Mouse (Mus musculus) intestine, postnatal 0 days (tissue): ENCODE data around the gene Peg3. TPM values are rescaled to one million over a fixed set of nuclear protein-coding genes. Genes with fewer than 3 reads are reported as not detected.

Source experiments
- ATAC-seq: fragments of 200-750 bp; cut with Nextera tagmentation; 2 replicates; pipeline ENCODE4 v1.8.0; 2017; ENCODE audit warnings: mild to moderate bottlenecking, moderate TSS enrichment, moderate library complexity
- H3K27ac ChIP-seq: fragments of 300-500 bp; sonication (generic); 2 replicates; pipeline ENCODE4 v1.5.1; 2014; ENCODE audit warnings: mild to moderate bottlenecking, low read depth, low read length, moderate library complexity
- H3K27me3 ChIP-seq: fragments of 300-500 bp; sonication (generic); replicated peaks from 2 replicates; pipeline ENCODE4 v1.6.1; 2014; ENCODE audit warnings: low read length, mixed read lengths; ENCODE audit not compliant: control insufficient read depth, insufficient read depth
- H3K36me3 ChIP-seq: fragments of 300-500 bp; sonication (generic); 2 replicates; pipeline ENCODE4 v1.6.1; 2014; ENCODE audit warnings: mild to moderate bottlenecking, moderate library complexity; ENCODE audit not compliant: control insufficient read depth, insufficient read depth
- H3K4me1 ChIP-seq: fragments of 300-500 bp; sonication (generic); replicated peaks from 2 replicates; pipeline ENCODE4 v1.6.1; 2014; ENCODE audit warnings: antibody characterized with exemption, low read length, mixed read lengths; ENCODE audit not compliant: control insufficient read depth, insufficient read depth
- H3K4me2 ChIP-seq: fragments of 300-500 bp; sonication (generic); replicated peaks from 2 replicates; pipeline ENCODE4 v1.6.1; 2014; ENCODE audit warnings: low read depth, mild to moderate bottlenecking, moderate library complexity
- H3K4me3 ChIP-seq: fragments of 300-500 bp; sonication (generic); 2 replicates; pipeline ENCODE4 v1.5.1; 2014; ENCODE audit warnings: low read depth, low read length
- H3K9ac ChIP-seq: fragments of 300-500 bp; sonication (generic); 2 replicates; pipeline ENCODE4 v1.6.1; 2014; ENCODE audit warnings: mild to moderate bottlenecking, low read depth, low read length
- H3K9me3 ChIP-seq: fragments of 300-500 bp; sonication (generic); 2 replicates; pipeline ENCODE4 v1.6.1; 2016; ENCODE audit warnings: mixed run types; ENCODE audit not compliant: control insufficient read depth
- CTCF ChIP-seq: sonication (generic); IDR thresholded peaks from 2 replicates; pipeline ENCODE4 v1.5.1; 2016; ENCODE audit warnings: low read depth, mild to moderate bottlenecking, control low read depth, antibody characterized with exemption, moderate library complexity
- WGBS: fragments of 180-500 bp; shearing (Covaris S2); extraction: QIAGEN DNeasy Blood & Tissue Kit; methylation state at CpG from one replicate; pipeline ENCODE4 v1.1.7; 2014; 5-methylcytosine and 5-hydroxymethylcytosine counted together
- polyA plus RNA-seq: library from polyadenylated mRNA; unstranded; fragments of >200 nt; fragmentation: Nextera tagmentation; extraction: Ambion mirVana; gene quantifications from 2 replicates; pipeline ENCODE4 v1.2.1, GENCODE M21; 2015

Gene Peg3
- polyA plus RNA-seq, 1 experiment from 2014 or later: 15.6 TPM

GRCm38 (mm10) chr7:6728263-6728931, 1.8 kb downstream of the Peg3 start:
- Histone ChIP-seq H3K4me3 (peak overlapping the region; percentile 52), H3K9ac (no peak overlapping the region), H3K27me3 (no peaks in the 10 kb centered on the region), H3K9me3 (peaks cover 8% of the 10 kb centered on the region; the same call in 1 of the 2 replicates), H3K36me3 (no peaks in the 10 kb centered on the region), H3K27ac (peak overlapping the region; percentile 84), H3K4me1 (no peaks in the 10 kb centered on the region), H3K4me2 (peak overlapping the region; percentile 63)
- peak; percentile 83 for ATAC-seq
- TF ChIP-seq CTCF: no peak
- 39% methylated on average over 19 of the region's 19 CpGs for WGBS

- ATAC-seq: peak; percentile 74
- no peak overlapping the region for H3K9ac ChIP-seq
- peak overlapping the region; percentile 73 for H3K27ac ChIP-seq
- no peaks in the 10 kb centered on the region for H3K4me1 ChIP-seq
- TF ChIP-seq CTCF: peak; percentile 62
- no peaks in the 10 kb centered on the region for H3K36me3 ChIP-seq
- H3K4me3 ChIP-seq: peak overlapping the region; percentile 17
- peaks cover 8% of the 10 kb centered on the region; the same call in 1 of the 2 replicates for H3K9me3 ChIP-seq
- no peaks in the 10 kb centered on the region for H3K27me3 ChIP-seq
- peak overlapping the region; percentile 42 for H3K4me2 ChIP-seq
- 51% methylated on average over 19 of the region's 19 CpGs for WGBS
Observed at GRCm38 (mm10) chr7:6727351-6728121, 2.7 kb downstream of the Peg3 start.

GRCm38 (mm10) chr7:6709396-6709795, 20.8 kb downstream of the Peg3 start:
- TF ChIP-seq CTCF: no peak
- Histone ChIP-seq H3K27ac (no peak overlapping the region), H3K36me3 (peaks cover 7% of the 10 kb centered on the region), H3K4me2 (no peak overlapping the region), H3K27me3 (no peaks in the 10 kb centered on the region), H3K4me1 (no peaks in the 10 kb centered on the region), H3K9ac (no peak overlapping the region), H3K9me3 (no peaks in the 10 kb centered on the region), H3K4me3 (no peak overlapping the region)
- ATAC-seq: no peak
- 91% methylated on average over 15 of the region's 15 CpGs for WGBS

GRCm38 (mm10) chr7:6708451-6709180, 21.6 kb downstream of the Peg3 start:
- Histone ChIP-seq H3K4me3 (no peak overlapping the region), H3K36me3 (peaks cover 7% of the 10 kb centered on the region), H3K4me2 (no peak overlapping the region), H3K9me3 (no peaks in the 10 kb centered on the region), H3K9ac (no peak overlapping the region), H3K4me1 (no peaks in the 10 kb centered on the region), H3K27ac (no peak overlapping the region), H3K27me3 (no peaks in the 10 kb centered on the region)
- no peak for TF ChIP-seq CTCF
- no peak for ATAC-seq
- WGBS: 85% methylated on average over 17 of the region's 17 CpGs

- Histone ChIP-seq H3K4me2 (no peak overlapping the region), H3K27ac (no peak overlapping the region), H3K9ac (no peak overlapping the region), H3K4me1 (no peaks in the 10 kb centered on the region), H3K9me3 (no peaks in the 10 kb centered on the region), H3K27me3 (no peaks in the 10 kb centered on the region), H3K4me3 (no peak overlapping the region), H3K36me3 (peaks cover 7% of the 10 kb centered on the region)
- TF ChIP-seq CTCF: no peak
- ATAC-seq: no peak
- 91% methylated on average over 23 of the region's 23 CpGs for WGBS
Observed at GRCm38 (mm10) chr7:6707416-6708015, 22.7 kb downstream of the Peg3 start.

GRCm38 (mm10) chr7:6699230-6699629, 31.0 kb downstream of the Peg3 start:
- Histone ChIP-seq H3K9me3 (no peaks in the 10 kb centered on the region), H3K27me3 (no peaks in the 10 kb centered on the region), H3K9ac (no peak overlapping the region), H3K4me1 (no peaks in the 10 kb centered on the region), H3K4me2 (no peak overlapping the region), H3K36me3 (no peaks in the 10 kb centered on the region), H3K27ac (no peak overlapping the region), H3K4me3 (no peak overlapping the region)
- WGBS: 59% methylated on average over 3 of the region's 3 CpGs
- no peak for TF ChIP-seq CTCF
- no peak for ATAC-seq
